Mouse (Mus musculus) midbrain, postnatal 0 days (tissue): Measurements from ENCODE around the gene Pls3. TPM values are rescaled to one million over a fixed set of nuclear protein-coding genes. Genes with fewer than 3 reads are reported as not detected.

Source experiments
- ATAC-seq: fragments of 200-750 bp; cut with Nextera tagmentation; 2 replicates; pipeline ENCODE4 v1.8.0; 2017; ENCODE audit warnings: moderate number of reproducible peaks, mild to moderate bottlenecking, moderate TSS enrichment, moderate library complexity; ENCODE audit not compliant: low FRiP score
- DNase-seq: peaks from one replicate; pipeline ENCODE4 v3.0.0-alpha.2; 2015; ENCODE audit warnings: low spot score
- H3K27ac ChIP-seq: fragments of 300-500 bp; sonication (generic); 2 replicates; pipeline ENCODE4 v1.5.1; 2014; ENCODE audit warnings: low read depth, mild to moderate bottlenecking, low read length, mixed read lengths
- H3K27me3 ChIP-seq: fragments of 300-500 bp; sonication (generic); 2 replicates; pipeline ENCODE4 v1.6.1; 2014; ENCODE audit warnings: low read length, control low read depth, mixed read lengths; ENCODE audit not compliant: insufficient read depth
- H3K36me3 ChIP-seq: fragments of 300-500 bp; sonication (generic); 2 replicates; pipeline ENCODE4 v1.6.1; 2014; ENCODE audit warnings: low read length, control low read depth, mixed read lengths; ENCODE audit not compliant: insufficient read depth
- H3K4me1 ChIP-seq: fragments of 300-500 bp; sonication (generic); 2 replicates; pipeline ENCODE4 v1.6.1; 2014; ENCODE audit warnings: mild to moderate bottlenecking, control low read depth, antibody characterized with exemption, low read length, mixed read lengths; ENCODE audit not compliant: insufficient read depth
- H3K4me2 ChIP-seq: fragments of 300-500 bp; sonication (generic); 2 replicates; pipeline ENCODE4 v1.6.1; 2014; ENCODE audit warnings: low read depth, mild to moderate bottlenecking, low read length, mixed read lengths; ENCODE audit not compliant: poor library complexity, severe bottlenecking
- H3K4me3 ChIP-seq: fragments of 300-500 bp; sonication (generic); 2 replicates; pipeline ENCODE4 v1.5.1; 2014; ENCODE audit warnings: low read depth, mild to moderate bottlenecking, low read length, moderate library complexity
- H3K9ac ChIP-seq: fragments of 300-500 bp; sonication (generic); replicated peaks from 2 replicates; pipeline ENCODE4 v1.6.1; 2014; ENCODE audit warnings: mild to moderate bottlenecking, low read length, moderate library complexity, mixed read lengths; ENCODE audit not compliant: poor library complexity, severe bottlenecking
- H3K9me3 ChIP-seq: fragments of 300-500 bp; sonication (generic); 2 replicates; pipeline ENCODE4 v1.6.1; 2016; ENCODE audit warnings: low read length, control low read depth
- CTCF ChIP-seq: IDR thresholded peaks from 2 replicates; pipeline ENCODE4 v1.5.1; 2016; ENCODE audit warnings: antibody characterized with exemption, mild to moderate bottlenecking
- WGBS: fragments of 180-500 bp; shearing (Covaris S2); extraction: QIAGEN DNeasy Blood & Tissue Kit; methylation state at CpG from one replicate; pipeline ENCODE4 v1.1.7; 2014; 5-methylcytosine and 5-hydroxymethylcytosine counted together
- polyA plus RNA-seq: library from polyadenylated mRNA; unstranded; fragments of >200 nt; fragmentation: Nextera tagmentation; extraction: Ambion mirVana; gene quantifications from 2 replicates; pipeline ENCODE4 v1.2.1, GENCODE M21; 2015
- total RNA-seq: library from RNA; depleted of rRNA; stranded (reverse); fragments of >200 nt; gene quantifications from 2 replicates; pipeline ENCODE4 v1.2.3, GENCODE M21; 2014

Pls3 gene
- total and polyA plus RNA-seq, 2 experiments from 2014 or later: 12.8 to 29.3 TPM

DNA sequence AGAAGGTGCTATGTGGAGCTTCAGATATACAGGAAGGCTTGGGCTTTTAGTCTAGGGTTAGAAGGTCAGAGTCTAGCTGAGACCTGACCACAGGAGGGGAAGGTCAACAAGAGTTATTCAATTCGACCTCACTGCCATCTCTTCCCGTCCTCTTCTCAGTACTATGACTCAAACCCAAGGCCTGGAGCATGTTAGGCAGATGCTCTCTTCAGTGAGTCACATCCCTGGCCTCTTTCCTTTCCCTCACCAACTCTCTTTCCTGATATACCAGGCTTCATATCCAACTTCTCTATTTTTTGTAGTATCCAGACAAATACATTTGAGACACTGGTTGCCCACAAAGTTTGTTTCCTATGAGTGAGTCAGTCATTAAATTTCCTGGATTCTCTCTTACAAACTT, 40.1 kb downstream of the Pls3 start:
- 90% methylated on average over 2 of the region's 2 CpGs for WGBS
- H3K36me3 ChIP-seq: no peaks in the 10 kb centered on the region
- H3K4me1 ChIP-seq: no peaks in the 10 kb centered on the region
- no peaks in the 10 kb centered on the region for H3K9me3 ChIP-seq
- no peak for ATAC-seq
- H3K4me3 ChIP-seq: no peak overlapping the region
- no peak for TF ChIP-seq CTCF
- no peak overlapping the region for H3K9ac ChIP-seq
- H3K4me2 ChIP-seq: no peak overlapping the region
- no peak overlapping the region for H3K27ac ChIP-seq
- no peaks in the 10 kb centered on the region for H3K27me3 ChIP-seq
- no peak for DNase-seq

DNA sequence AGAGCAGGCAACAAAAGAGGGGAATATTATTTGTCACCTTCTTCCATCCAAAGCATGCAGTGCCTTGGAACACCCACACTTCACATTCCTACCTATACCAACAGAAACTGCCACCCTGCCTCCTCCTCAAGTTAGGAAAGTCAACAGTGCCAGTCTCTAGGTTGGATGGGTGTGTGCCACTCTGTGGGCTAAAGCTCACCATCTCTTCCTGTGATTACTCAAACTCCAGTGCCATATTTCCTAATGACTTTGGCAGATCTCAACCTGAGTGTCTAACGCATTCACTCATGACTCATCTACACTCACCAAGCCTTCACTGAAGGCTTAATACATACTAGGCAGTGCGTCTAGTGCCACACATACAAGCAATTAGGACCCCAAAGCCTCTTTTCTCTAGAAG, 40.7 kb downstream of the Pls3 start:
- 86% methylated on average over 2 of the region's 2 CpGs for WGBS
- Histone ChIP-seq H3K36me3 (no peaks in the 10 kb centered on the region), H3K4me1 (no peaks in the 10 kb centered on the region), H3K9ac (no peak overlapping the region), H3K4me2 (no peak overlapping the region), H3K27ac (no peak overlapping the region), H3K4me3 (no peak overlapping the region), H3K27me3 (no peaks in the 10 kb centered on the region), H3K9me3 (no peaks in the 10 kb centered on the region)
- no peak for ATAC-seq
- no peak for DNase-seq
- TF ChIP-seq CTCF: no peak

DNA sequence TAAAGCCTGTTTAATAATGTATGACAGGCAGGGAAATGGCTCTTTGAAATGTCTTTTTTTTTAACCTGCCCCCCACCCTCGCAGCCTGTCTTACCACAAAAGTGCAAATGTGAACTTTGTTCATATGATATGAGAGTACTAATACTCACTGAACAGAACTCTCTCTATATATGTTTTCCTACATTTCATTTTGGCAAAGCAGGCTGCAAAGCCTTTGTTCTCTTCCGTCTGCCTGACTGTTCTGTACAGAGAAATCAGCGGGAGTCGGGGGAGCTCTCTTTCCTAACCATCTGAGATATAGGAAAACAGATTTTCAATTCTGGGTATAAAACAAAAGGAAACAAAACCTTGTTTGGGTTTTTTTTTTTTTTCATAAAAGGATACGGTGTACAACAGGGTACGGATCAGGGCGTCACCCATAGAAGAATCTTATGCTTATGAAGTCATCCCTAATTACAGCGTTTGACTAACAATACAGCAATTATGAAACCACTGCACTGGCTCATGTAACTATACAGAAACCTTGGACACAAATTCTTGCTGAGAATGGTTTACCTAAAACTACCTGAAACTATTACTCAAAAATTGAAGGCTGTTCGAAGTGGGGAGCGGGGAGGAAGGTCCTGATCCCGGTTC, 41.9 kb downstream of the Pls3 start:
- H3K27ac ChIP-seq: no peak overlapping the region
- no peak for DNase-seq
- ATAC-seq: no peak
- H3K4me3 ChIP-seq: no peak overlapping the region
- H3K36me3 ChIP-seq: no peaks in the 10 kb centered on the region
- no peak for TF ChIP-seq CTCF
- no peaks in the 10 kb centered on the region for H3K27me3 ChIP-seq
- H3K9ac ChIP-seq: no peak overlapping the region
- no peak overlapping the region for H3K4me2 ChIP-seq
- H3K4me1 ChIP-seq: no peaks in the 10 kb centered on the region
- H3K9me3 ChIP-seq: no peaks in the 10 kb centered on the region
- WGBS: 51% methylated on average over 11 of the region's 11 CpGs

- H3K4me1 ChIP-seq: no peaks in the 10 kb centered on the region
- no peak for TF ChIP-seq CTCF
- H3K27ac ChIP-seq: no peak overlapping the region
- WGBS: 21% methylated on average over 2 of the region's 2 CpGs
- no peak overlapping the region for H3K4me2 ChIP-seq
- H3K36me3 ChIP-seq: no peaks in the 10 kb centered on the region
- H3K9me3 ChIP-seq: no peaks in the 10 kb centered on the region
- H3K4me3 ChIP-seq: no peak overlapping the region
- no peak for ATAC-seq
- no peaks in the 10 kb centered on the region for H3K27me3 ChIP-seq
- H3K9ac ChIP-seq: no peak overlapping the region
- DNase-seq: no peak
Observed at GRCm38 (mm10) chrX:75829867-75830255, 45.1 kb downstream of the Pls3 start.

DNA sequence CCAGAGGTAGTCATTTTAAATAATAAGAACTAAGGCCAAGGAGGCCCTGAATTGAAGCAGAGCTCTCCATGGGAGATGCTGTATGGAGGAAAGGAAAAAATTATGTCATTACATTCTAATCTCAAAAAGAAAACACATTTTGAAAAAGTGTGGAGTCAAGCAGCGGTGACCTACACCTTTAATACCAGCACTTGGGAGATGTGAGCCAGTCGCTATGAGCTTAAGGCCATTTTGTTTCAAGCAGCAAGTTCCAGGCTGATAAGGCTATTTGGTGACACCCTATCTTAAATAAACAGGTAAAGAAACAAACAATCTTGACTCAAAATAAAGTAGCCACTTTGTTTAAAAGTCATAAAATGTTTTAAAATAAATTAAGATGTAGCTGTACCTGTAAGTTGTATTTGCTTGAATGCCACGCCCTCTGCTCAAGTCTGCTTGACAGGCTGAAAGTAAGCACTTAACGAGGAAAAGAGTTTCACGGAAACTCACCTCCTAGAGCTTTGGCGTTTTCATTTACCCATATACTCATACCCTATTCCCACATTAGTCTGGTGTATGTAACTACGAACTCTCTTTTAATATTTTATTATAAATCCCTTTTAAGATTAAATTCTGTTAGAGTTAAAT, 45.6 kb downstream of the Pls3 start:
- no peaks in the 10 kb centered on the region for H3K36me3 ChIP-seq
- no peak overlapping the region for H3K4me2 ChIP-seq
- H3K27me3 ChIP-seq: no peaks in the 10 kb centered on the region
- no peaks in the 10 kb centered on the region for H3K4me1 ChIP-seq
- DNase-seq (no peak), ATAC-seq (no peak)
- 54% methylated on average over 7 of the region's 7 CpGs for WGBS
- no peak overlapping the region for H3K9ac ChIP-seq
- H3K4me3 ChIP-seq: no peak overlapping the region
- no peak overlapping the region for H3K27ac ChIP-seq
- TF ChIP-seq CTCF: no peak
- H3K9me3 ChIP-seq: no peaks in the 10 kb centered on the region

DNA sequence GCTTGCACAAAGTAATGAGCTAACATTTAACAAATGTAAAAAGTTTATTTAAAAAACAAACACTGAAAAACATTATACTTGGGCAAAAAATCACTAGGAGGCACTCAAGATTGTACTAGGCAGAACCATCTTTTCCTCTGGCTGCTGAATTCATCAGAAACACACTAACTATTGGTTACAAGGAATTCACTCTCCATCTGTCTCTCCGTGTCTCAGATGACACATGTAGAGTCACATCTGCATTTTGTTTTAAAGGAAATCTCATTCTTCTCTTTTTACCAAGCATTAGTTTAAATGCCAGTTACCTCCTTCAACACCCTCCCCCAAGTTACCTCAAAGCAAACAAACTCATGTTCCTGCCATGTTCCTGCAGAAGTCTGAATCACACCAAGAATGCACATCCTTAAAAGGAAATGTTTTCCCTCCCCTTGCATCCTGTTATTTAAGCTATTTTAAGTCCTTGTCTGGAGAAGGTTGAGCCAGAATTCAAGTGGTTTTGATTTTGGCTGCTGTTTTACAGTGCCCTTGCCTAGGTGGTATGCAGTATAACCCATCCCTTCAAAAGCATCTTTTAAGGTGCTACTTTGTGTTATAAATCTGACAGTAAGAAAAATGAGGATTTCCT, 56.2 kb downstream of the Pls3 start:
- Histone ChIP-seq H3K4me2 (no peak overlapping the region), H3K4me1 (no peaks in the 10 kb centered on the region), H3K27ac (no peak overlapping the region), H3K9me3 (no peaks in the 10 kb centered on the region), H3K4me3 (no peak overlapping the region), H3K36me3 (no peaks in the 10 kb centered on the region), H3K9ac (no peak overlapping the region), H3K27me3 (no peaks in the 10 kb centered on the region)
- DNase-seq (no peak), ATAC-seq (no peak)
- WGBS: 69% methylated on average over 1 of the region's 1 CpGs
- no peak for TF ChIP-seq CTCF
